Mouse (Mus musculus) liver, postnatal 0 days (tissue): Measurements from ENCODE around the gene Cds1.

Experiments used
- CTCF ChIP-seq: sonication (generic); IDR thresholded peaks from 2 replicates; pipeline ENCODE4 v1.5.1; 2016; ENCODE audit warnings: antibody characterized with exemption, low read depth
- EP300 ChIP-seq: IDR thresholded peaks from 2 replicates; pipeline ENCODE4 v1.6.1; 2016; ENCODE audit warnings: antibody characterized with exemption, low read depth, mild to moderate bottlenecking

DNA sequence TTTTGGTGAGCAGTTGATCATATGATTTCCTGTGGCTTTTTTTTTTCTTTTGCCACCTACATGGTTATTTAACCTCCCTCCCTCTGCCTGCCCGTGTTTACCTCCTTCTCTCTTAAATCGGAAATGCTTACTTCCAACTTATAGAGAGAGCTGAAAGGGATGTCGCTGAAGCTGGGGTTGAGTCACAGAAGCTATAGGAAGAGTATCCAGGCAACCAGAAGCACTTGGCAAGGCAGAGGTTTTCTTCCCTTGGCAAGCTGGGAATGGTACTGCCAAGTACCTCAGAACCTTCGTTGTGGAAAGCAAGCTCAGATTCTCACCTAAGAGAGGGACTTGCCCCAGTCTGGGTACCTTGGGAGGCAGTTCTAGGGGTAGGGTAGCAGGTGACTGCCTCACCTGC is 3.2 kb upstream of the Cds1 start:
- no peak for TF ChIP-seq CTCF
- TF ChIP-seq EP300, result no peak
